In genomic region chr6:125146797-125147196, GRCm38 (mm10) we compare ENCODE assay signal across 7 mouse cellular contexts. TPM values are rescaled to one million over a fixed set of nuclear protein-coding genes. Genes with fewer than 3 reads are reported as not detected.
A peak's percentile ranks its signal among the peaks of the same experiment; 100 is the strongest.
DNase-seq lines count a peak whose midpoint lies in the region; ATAC-seq and TF ChIP-seq lines count a peak whose summit lies in the region.

No protein-coding gene starts in this region.

- peaks cover 3% of the 10 kb centered on the region for H3K36me3 ChIP-seq in spleen, adult 2 months (ENCODE audit: control insufficient read depth, insufficient read depth, low read length)
- peaks cover 30% of the 10 kb centered on the region for H3K36me3 ChIP-seq in embryonic facial prominence, embryonic 14.5 days (ENCODE audit: control insufficient read depth, insufficient read depth, low read length)
- peaks cover 54% of the 10 kb centered on the region for H3K36me3 ChIP-seq in liver, embryonic 12.5 days
- peaks cover 8% of the 10 kb centered on the region for H3K36me3 ChIP-seq in neural tube, embryonic 14.5 days (ENCODE audit: control insufficient read depth, insufficient read depth, low read length)

- H3K27me3 ChIP-seq in spleen, adult 2 months (ENCODE audit: control insufficient read depth, insufficient read depth, low read length), result no peaks in the 10 kb centered on the region
- no peaks in the 10 kb centered on the region for H3K27me3 ChIP-seq in embryonic facial prominence, embryonic 14.5 days (replicated peaks; ENCODE audit: control insufficient read depth, insufficient read depth, low read length)
- H3K27me3 ChIP-seq in liver, embryonic 12.5 days (replicated peaks), result no peaks in the 10 kb centered on the region
- H3K27me3 ChIP-seq in neural tube, embryonic 14.5 days (ENCODE audit: control insufficient read depth, insufficient read depth, low read length), result no peaks in the 10 kb centered on the region

- peaks cover 17% of the 10 kb centered on the region; the same call in 1 of the 2 replicates for H3K4me1 ChIP-seq in spleen, adult 2 months (ENCODE audit: control insufficient read depth, insufficient read depth, insufficient read length)
- peaks cover 18% of the 10 kb centered on the region for H3K4me1 ChIP-seq in embryonic facial prominence, embryonic 14.5 days (ENCODE audit: control insufficient read depth, insufficient read depth, low read length)
- H3K4me1 ChIP-seq in liver, embryonic 12.5 days, result peaks cover 67% of the 10 kb centered on the region
- peaks cover 27% of the 10 kb centered on the region for H3K4me1 ChIP-seq in neural tube, embryonic 14.5 days (ENCODE audit: control insufficient read depth, insufficient read depth, low read length)

- H3K4me3 ChIP-seq in spleen, adult 2 months (ENCODE audit: extremely low read depth, insufficient read depth, insufficient read length), result no peak overlapping the region
- peak overlapping the region; percentile 71 for H3K4me3 ChIP-seq in embryonic facial prominence, embryonic 14.5 days (ENCODE audit: low read depth, low read length)
- H3K4me3 ChIP-seq in liver, embryonic 12.5 days, result peak overlapping the region; percentile 83
- H3K4me3 ChIP-seq in neural tube, embryonic 14.5 days (ENCODE audit: low read depth, low read length), result peak overlapping the region; percentile 81; the same call in 1 of the 2 replicates

- H3K27ac ChIP-seq in spleen, adult 2 months (ENCODE audit: insufficient read depth, low read length), result peak overlapping the region; percentile 41; the same call in 1 of the 2 replicates
- H3K27ac ChIP-seq in embryonic facial prominence, embryonic 14.5 days (replicated peaks; ENCODE audit: low read depth, low read length), result no peak overlapping the region; the same call in 1 of the 2 replicates
- no peak overlapping the region for H3K27ac ChIP-seq in liver, embryonic 12.5 days
- H3K27ac ChIP-seq in neural tube, embryonic 14.5 days (ENCODE audit: low read depth, low read length), result no peak overlapping the region

- H3K9ac ChIP-seq in embryonic facial prominence, embryonic 14.5 days (ENCODE audit: low read depth, low read length), result peak overlapping the region; percentile 81; the same call in 1 of the 2 replicates
- H3K9ac ChIP-seq in liver, embryonic 12.5 days, result peak overlapping the region; percentile 88; the same call in 1 of the 2 replicates
- peak overlapping the region; percentile 92 for H3K9ac ChIP-seq in neural tube, embryonic 14.5 days (replicated peaks; ENCODE audit: low read depth, low read length)

- ATAC-seq in embryonic facial prominence, embryonic 14.5 days (ENCODE audit: low read depth), result no peak
- no peak for ATAC-seq in liver, embryonic 12.5 days
- ATAC-seq in neural tube, embryonic 14.5 days (ENCODE audit: low read depth), result no peak

- no peak for TF ChIP-seq POLR2A in spleen, adult 2 months (IDR thresholded peaks at IDR 0.05; ENCODE audit: low read depth, low read length)

- peak in 1 of 2 experiments; percentile 11 for DNase-seq in spleen, adult 2 months (ENCODE audit: low read depth in 1 of 2, low spot score in 2 of 2)
- no peak for DNase-seq in spleen, postnatal 10 days (ENCODE audit: low spot score in 2 of 2)
- no peak for DNase-seq in embryonic facial prominence, embryonic 14.5 days (ENCODE audit: low spot score)
- DNase-seq in heart, postnatal 4 days, result peak; percentile 61
- DNase-seq in c-Kit-positive CD71-positive TER-119-positive erythroid progenitor cells, embryonic 14.5 days (ENCODE audit: low spot score), result no peak

- 62% methylated on average over 4 of the region's 4 CpGs for WGBS in spleen, adult 2 months
- WGBS in embryonic facial prominence, embryonic 14.5 days, result 76% methylated on average over 4 of the region's 4 CpGs
- WGBS in liver, embryonic 12.5 days (ENCODE audit: insufficient replicate concordance), result 43% methylated on average over 4 of the region's 4 CpGs
- WGBS in neural tube, embryonic 14.5 days, result 75% methylated on average over 4 of the region's 4 CpGs

- H3K9me3 ChIP-seq in embryonic facial prominence, embryonic 14.5 days (ENCODE audit: control insufficient read depth, low read length), result no peaks in the 10 kb centered on the region
- no peaks in the 10 kb centered on the region for H3K9me3 ChIP-seq in liver, embryonic 12.5 days (replicated peaks)
- H3K9me3 ChIP-seq in neural tube, embryonic 14.5 days (ENCODE audit: control insufficient read depth, low read length), result no peaks in the 10 kb centered on the region

- TF ChIP-seq CTCF in spleen, adult 2 months (IDR thresholded peaks at IDR 0.05; ENCODE audit: extremely low read depth, insufficient read depth, insufficient read length, insufficient replicate concordance), result no peak

- peak overlapping the region; percentile 93 for H3K4me2 ChIP-seq in embryonic facial prominence, embryonic 14.5 days (ENCODE audit: low read depth, low read length)
- H3K4me2 ChIP-seq in liver, embryonic 12.5 days, result peak overlapping the region; percentile 94
- peak overlapping the region; percentile 98 for H3K4me2 ChIP-seq in neural tube, embryonic 14.5 days (ENCODE audit: low read depth, low read length)

RNA-seq across cellular contexts. Expression of gene Iffo1, which starts 1.8 kb away (rescaled TPM):
- 58.0 and 66.8 TPM in 2 replicates for polyA plus RNA-seq in spleen, adult 2 months (2012; rRNA removed)
- polyA plus RNA-seq in embryonic facial prominence, embryonic 14.5 days (2014; fragmentation: Nextera tagmentation; extraction: Ambion mirVana), result 37.9 and 43.7 TPM in 2 replicates
- total RNA-seq in heart, postnatal 4 days (2021), result 10 to 100 TPM; 18.0 to 18.6 TPM
- 6.6 and 7.3 TPM in 2 replicates for polyA plus RNA-seq in liver, embryonic 12.5 days (2016; fragmentation: Nextera tagmentation; extraction: Ambion mirVana)
- polyA plus RNA-seq in neural tube, embryonic 14.5 days (2014; fragmentation: Nextera tagmentation; extraction: Ambion mirVana), result 18.3 and 18.5 TPM in 2 replicates

RNA-seq across cellular contexts. Expression of gene Nop2, which starts 15.1 kb away (rescaled TPM):
- 14.0 and 16.2 TPM in 2 replicates for polyA plus RNA-seq in spleen, adult 2 months (2012; rRNA removed)
- polyA plus RNA-seq in embryonic facial prominence, embryonic 14.5 days (2014; fragmentation: Nextera tagmentation; extraction: Ambion mirVana), result 56.4 and 60.4 TPM in 2 replicates
- total RNA-seq in heart, postnatal 4 days (2021), result 10 to 100 TPM; 24.4 to 25.3 TPM
- polyA plus RNA-seq in liver, embryonic 12.5 days (2016; fragmentation: Nextera tagmentation; extraction: Ambion mirVana), result 83.1 and 85.3 TPM in 2 replicates
- polyA plus RNA-seq in neural tube, embryonic 14.5 days (2014; fragmentation: Nextera tagmentation; extraction: Ambion mirVana), result 45.0 and 49.6 TPM in 2 replicates

RNA-seq across cellular contexts. Expression of gene Gapdh, which starts 19.5 kb away (rescaled TPM):
- polyA plus RNA-seq in spleen, adult 2 months (2012; rRNA removed), result 1,160 and 1,333 TPM in 2 replicates
- polyA plus RNA-seq in embryonic facial prominence, embryonic 14.5 days (2014; fragmentation: Nextera tagmentation; extraction: Ambion mirVana), result 1,831 and 1,850 TPM in 2 replicates
- 1,000 to 10,000 TPM; 3,371 to 3,611 TPM for total RNA-seq in heart, postnatal 4 days (2021)
- 1,499 and 1,575 TPM in 2 replicates for polyA plus RNA-seq in liver, embryonic 12.5 days (2016; fragmentation: Nextera tagmentation; extraction: Ambion mirVana)
- polyA plus RNA-seq in neural tube, embryonic 14.5 days (2014; fragmentation: Nextera tagmentation; extraction: Ambion mirVana), result 1,265 and 1,492 TPM in 2 replicates

RNA-seq across cellular contexts. Expression of gene Ncapd2, which starts 44.7 kb away (rescaled TPM):
- polyA plus RNA-seq in spleen, adult 2 months (2012; rRNA removed), result 84.6 and 110 TPM in 2 replicates
- polyA plus RNA-seq in embryonic facial prominence, embryonic 14.5 days (2014; fragmentation: Nextera tagmentation; extraction: Ambion mirVana), result 76.7 and 90.8 TPM in 2 replicates
- 100 to 1,000 TPM; 101 to 111 TPM for total RNA-seq in heart, postnatal 4 days (2021)
- 132 and 138 TPM in 2 replicates for polyA plus RNA-seq in liver, embryonic 12.5 days (2016; fragmentation: Nextera tagmentation; extraction: Ambion mirVana)
- 22.6 and 46.4 TPM in 2 replicates for polyA plus RNA-seq in neural tube, embryonic 14.5 days (2014; fragmentation: Nextera tagmentation; extraction: Ambion mirVana)

RNA-seq across cellular contexts. Expression of gene Mrpl51, which starts 44.8 kb away (rescaled TPM):
- polyA plus RNA-seq in spleen, adult 2 months (2012; rRNA removed), result 21.2 and 29.4 TPM in 2 replicates
- polyA plus RNA-seq in embryonic facial prominence, embryonic 14.5 days (2014; fragmentation: Nextera tagmentation; extraction: Ambion mirVana), result 198 and 205 TPM in 2 replicates
- total RNA-seq in heart, postnatal 4 days (2021), result 100 to 1,000 TPM; 248 to 271 TPM
- 211 and 222 TPM in 2 replicates for polyA plus RNA-seq in liver, embryonic 12.5 days (2016; fragmentation: Nextera tagmentation; extraction: Ambion mirVana)
- 135 and 138 TPM in 2 replicates for polyA plus RNA-seq in neural tube, embryonic 14.5 days (2014; fragmentation: Nextera tagmentation; extraction: Ambion mirVana)
